Mouse (Mus musculus) adipocyte (in vitro differentiated cells): ENCODE results near the gene Snrk.

ENCODE experiments used
- DNase-seq: peaks from one replicate; pipeline ENCODE4 v3.0.0-alpha.2; 2016; ENCODE audit warnings: low spot score

The Snrk gene

DNA sequence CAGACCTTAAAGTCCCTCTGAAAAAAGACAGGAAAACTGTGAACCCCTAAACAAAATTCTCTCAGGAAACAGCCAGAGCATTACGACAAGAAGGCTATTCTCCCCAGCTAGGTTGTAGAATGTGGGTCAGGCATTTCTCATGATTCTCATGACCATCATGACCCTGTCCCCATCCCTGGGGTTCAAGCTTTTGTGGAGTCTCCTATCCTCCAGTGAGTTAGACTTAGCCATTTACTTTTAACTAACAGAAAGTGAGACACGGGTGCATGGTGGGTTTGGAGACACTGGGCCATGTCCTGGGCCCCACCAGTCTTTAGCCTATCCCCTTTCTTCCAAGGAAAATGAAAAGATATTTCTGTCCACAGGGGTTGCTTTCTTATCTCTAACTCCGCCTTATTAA, 67.3 kb downstream of the Snrk start:
- DNase-seq = no peak

GRCm38 (mm10) chr9:122185061-122185460, 68.0 kb downstream of the Snrk start:
- DNase-seq = peak; percentile 82

- no peak for DNase-seq
Measured at GRCm38 (mm10) chr9:122185953-122186352, 68.9 kb downstream of the Snrk start.

DNA sequence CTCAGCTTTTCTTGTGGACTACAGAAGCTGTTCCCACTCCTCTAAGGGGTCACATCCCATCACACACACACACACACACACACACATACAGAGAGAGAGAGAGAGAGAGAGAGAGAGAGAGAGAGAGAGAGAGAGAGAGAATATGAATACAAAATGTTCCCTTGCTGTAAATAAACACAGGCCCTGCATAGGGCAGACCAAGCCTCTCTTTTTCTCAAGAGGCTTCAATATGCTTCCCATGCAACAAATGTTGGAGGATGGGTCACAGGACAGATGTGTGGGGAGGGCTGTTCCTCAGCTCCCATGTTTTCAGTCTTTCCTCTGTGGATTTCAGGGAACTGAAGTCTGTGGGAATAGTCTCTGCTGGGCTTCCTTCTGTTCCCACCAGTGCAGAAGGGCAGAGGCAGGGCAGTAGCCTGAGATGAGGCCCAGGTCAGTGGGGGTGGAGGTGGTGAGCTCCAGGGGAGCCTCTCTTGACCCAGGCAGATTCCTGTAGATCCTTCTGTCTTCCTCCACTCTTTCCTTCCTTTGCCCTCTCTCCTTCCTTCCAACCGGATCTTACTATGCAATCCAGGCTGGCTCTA, 69.7 kb downstream of the Snrk start:
- peak; percentile 25 for DNase-seq

- DNase-seq = no peak
Measured at GRCm38 (mm10) chr9:122187451-122187921, 70.4 kb downstream of the Snrk start.

DNA sequence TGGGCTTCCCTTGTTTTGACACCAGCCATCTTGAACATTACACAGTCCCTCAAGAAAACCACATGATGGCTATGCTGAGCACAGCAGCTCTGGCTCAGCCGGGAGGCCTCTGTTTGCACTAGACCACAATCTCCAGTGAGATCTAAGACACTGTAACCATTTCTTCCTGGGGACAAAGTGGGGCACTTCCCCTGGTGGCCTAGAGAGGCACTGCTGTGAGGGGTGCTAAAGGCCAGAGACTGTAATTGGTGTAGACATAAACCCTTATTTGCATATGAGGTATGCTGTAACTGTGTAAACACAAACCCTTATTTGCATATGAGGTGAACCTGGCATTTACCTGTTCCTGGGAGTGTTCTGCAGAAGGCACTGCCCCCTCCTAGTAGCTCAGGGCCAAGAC, 71.7 kb downstream of the Snrk start:
- no peak for DNase-seq

DNA sequence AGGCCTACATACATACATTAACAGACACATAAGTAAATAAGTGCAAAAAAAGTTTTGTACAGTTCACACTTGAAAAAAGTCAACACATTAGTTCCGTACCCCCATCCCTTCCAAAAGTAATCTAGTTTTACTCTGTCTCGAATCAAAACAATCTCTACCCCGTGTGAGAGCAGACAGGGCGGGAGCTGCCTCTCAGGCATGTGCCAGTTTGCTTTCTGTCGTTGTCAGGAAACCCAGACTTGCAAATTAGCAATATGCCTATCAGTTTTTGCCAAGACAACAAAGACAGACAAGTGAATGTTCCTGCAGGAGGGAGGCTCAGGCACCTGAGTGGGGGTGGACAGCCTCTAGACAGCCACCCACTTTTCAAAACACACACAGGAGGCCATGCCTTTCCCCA, 76.3 kb downstream of the Snrk start:
- no peak for DNase-seq

DNA sequence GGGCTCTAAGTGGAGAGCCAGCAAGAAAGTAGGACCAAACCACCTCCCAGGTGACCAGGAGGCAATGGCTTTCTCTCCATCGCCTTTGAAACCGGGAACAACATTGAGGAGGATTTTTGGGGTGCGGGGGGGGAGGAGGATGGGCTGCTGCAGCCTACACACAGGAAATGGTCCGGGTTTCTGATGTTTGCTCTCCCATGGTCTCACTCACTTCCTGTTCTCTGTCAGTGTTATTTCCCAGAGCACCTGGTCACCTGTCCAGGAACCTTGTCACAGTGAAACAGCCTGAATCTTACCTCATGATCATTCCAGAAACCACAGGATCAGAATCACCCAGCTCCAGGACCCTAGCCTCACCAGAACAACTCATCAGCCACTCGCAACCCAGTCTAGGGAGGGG, 76.8 kb downstream of the Snrk start:
- DNase-seq = no peak

- no peak for DNase-seq
Measured at GRCm38 (mm10) chr9:122195042-122195682, 78.1 kb downstream of the Snrk start.

DNA sequence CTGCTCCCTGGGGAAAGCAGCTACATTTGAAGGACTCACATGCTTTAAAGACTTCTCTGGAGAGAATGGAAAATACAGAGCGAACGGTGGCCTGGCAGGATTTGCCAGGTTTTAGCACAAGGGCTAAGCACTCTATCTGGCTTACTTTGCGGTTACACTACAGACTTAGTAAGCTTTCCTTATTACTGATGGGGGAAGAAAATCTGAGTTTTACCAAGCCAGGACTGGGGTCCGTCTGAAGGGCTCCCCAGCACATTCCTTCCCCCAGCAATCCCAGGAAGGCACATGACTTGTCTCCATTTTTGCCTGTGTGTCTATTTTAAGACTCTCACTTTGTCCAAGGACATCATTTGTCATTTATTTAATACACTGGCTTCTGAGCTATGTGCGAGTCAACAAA, 80.0 kb downstream of the Snrk start:
- no peak for DNase-seq

GRCm38 (mm10) chr9:122198621-122199020, 81.6 kb downstream of the Snrk start:
- DNase-seq = no peak

- peak; percentile 77 for DNase-seq
Measured at GRCm38 (mm10) chr9:122199253-122199652, 82.2 kb downstream of the Snrk start.

- no peak for DNase-seq
Measured at GRCm38 (mm10) chr9:122204508-122204907, 87.4 kb downstream of the Snrk start.

GRCm38 (mm10) chr9:122205543-122206200, 88.6 kb downstream of the Snrk start:
- no peak for DNase-seq

DNA sequence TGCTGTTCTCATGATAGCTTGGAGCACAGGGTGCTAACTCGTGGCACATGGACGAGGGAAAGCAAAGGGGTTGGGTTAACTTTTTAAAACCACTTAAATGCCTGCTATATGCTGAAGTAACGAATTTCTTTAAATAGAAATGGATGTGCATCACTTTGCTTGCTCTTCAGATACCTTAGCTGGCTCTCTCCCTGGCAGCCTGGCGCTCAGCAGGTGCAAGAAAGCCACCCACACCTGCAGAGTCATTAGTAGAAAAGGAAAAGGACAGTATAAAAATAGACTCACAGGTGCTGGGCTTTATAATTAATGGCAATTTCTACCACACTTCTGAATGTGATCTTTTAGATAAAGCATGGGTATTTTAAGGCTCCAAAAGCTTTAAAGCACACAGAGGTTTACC, 91.2 kb downstream of the Snrk start:
- DNase-seq = no peak

DNA sequence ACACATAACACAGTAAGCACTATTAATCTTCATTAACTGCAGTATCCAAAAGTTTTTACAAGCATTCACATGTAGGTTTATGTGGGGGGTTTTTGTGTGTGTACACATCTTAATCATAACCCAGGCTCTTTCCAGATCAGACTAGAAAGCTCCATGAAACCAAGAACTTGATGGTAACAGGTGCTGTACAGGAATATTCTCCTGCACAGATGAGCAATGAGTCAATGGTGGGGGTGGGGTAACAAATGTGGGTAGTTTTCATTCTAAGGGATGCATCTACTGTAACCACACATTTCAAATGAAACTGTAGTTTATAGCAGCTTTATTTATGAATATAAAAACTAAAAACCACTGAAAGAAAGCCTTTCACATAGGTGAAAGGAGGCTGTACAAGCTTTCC, 98.1 kb downstream of the Snrk start:
- no peak for DNase-seq

GRCm38 (mm10) chr9:122216945-122217529, 100.0 kb downstream of the Snrk start:
- DNase-seq = peak; percentile 7
